Mouse (Mus musculus) thymus, adult 2 months (tissue): Measurements from ENCODE around the gene Tnfrsf13b. TPM values are rescaled to one million over a fixed set of nuclear protein-coding genes. Genes with fewer than 3 reads are reported as not detected.
"Not testable (repeated sequence)": the region's sequence is repeated elsewhere in the genome, so short reads cannot be mapped to it uniquely, and the experiment has no call there.

ENCODE experiments used
- DNase-seq: peaks from one replicate; pipeline ENCODE4 v3.0.0; 2021
- H3K27ac ChIP-seq: fragments of 200-500 bp; 2 replicates; pipeline ENCODE4 v1.5.1; 2012; ENCODE audit warnings: low read length, control low read depth; ENCODE audit not compliant: control insufficient read depth, insufficient read depth
- H3K27me3 ChIP-seq: fragments of 200-500 bp; 2 replicates; pipeline ENCODE4 v1.6.1; 2012; ENCODE audit warnings: mild to moderate bottlenecking, low read length, moderate library complexity, mixed read lengths; ENCODE audit not compliant: control insufficient read depth, insufficient read depth
- H3K36me3 ChIP-seq: fragments of 200-500 bp; 2 replicates; pipeline ENCODE4 v1.6.1; 2012; ENCODE audit warnings: mild to moderate bottlenecking, low read length, moderate library complexity; ENCODE audit not compliant: control insufficient read depth, insufficient read depth
- H3K4me1 ChIP-seq: fragments of 200-500 bp; replicated peaks from 2 replicates; pipeline ENCODE4 v1.6.1; 2012; ENCODE audit warnings: low read length; ENCODE audit not compliant: control insufficient read depth, insufficient read depth
- H3K4me3 ChIP-seq: fragments of 200-500 bp; 2 replicates; pipeline ENCODE4 v1.5.1; 2012; ENCODE audit warnings: mild to moderate bottlenecking, low read length, control low read depth, moderate library complexity; ENCODE audit not compliant: control insufficient read depth, insufficient read depth
- CTCF ChIP-seq: fragments of 200-500 bp; IDR thresholded peaks from 2 replicates; pipeline ENCODE4 v1.5.1; 2012; ENCODE audit warnings: mild to moderate bottlenecking, control low read depth, low read length, moderate library complexity, borderline replicate concordance; ENCODE audit not compliant: control insufficient read depth, poor library complexity, insufficient read depth; ENCODE audit errors: extremely low read depth
- POLR2A ChIP-seq: fragments of 200-500 bp; IDR thresholded peaks from 2 replicates; pipeline ENCODE4 v1.6.1; 2012; ENCODE audit warnings: mild to moderate bottlenecking, low read length, control low read depth, moderate library complexity; ENCODE audit not compliant: control insufficient read depth, poor library complexity, insufficient read depth; ENCODE audit errors: extremely low read depth
- WGBS: fragments of 180-500 bp; shearing (Covaris S2); methylation state at CpG from one replicate; pipeline ENCODE4 v1.1.7; 2018; 5-methylcytosine and 5-hydroxymethylcytosine counted together
- polyA plus RNA-seq: library from polyadenylated mRNA; depleted of rRNA; stranded (reverse); fragments of >200 nt; gene quantifications from 2 replicates; pipeline ENCODE4 v1.2.3, GENCODE M21; 2012

Gene Tnfrsf13b
- polyA plus RNA-seq, 1 experiment, result 134 TPM

- DNase-seq, result no peak
- no peak overlapping the region for H3K4me3 ChIP-seq
- TF ChIP-seq POLR2A (no peak), CTCF (no peak)
- no peaks in the 10 kb centered on the region for H3K27me3 ChIP-seq
- 93% methylated on average over 5 of the region's 5 CpGs for WGBS
- no peak overlapping the region for H3K27ac ChIP-seq
- no peaks in the 10 kb centered on the region for H3K4me1 ChIP-seq
- H3K36me3 ChIP-seq, result no peaks in the 10 kb centered on the region
These were observed 585 bp upstream of the Tnfrsf13b start for GRCm38 (mm10) chr11:61125970-61126369.

GRCm38 (mm10) chr11:61127421-61128055 lies 983 bp downstream of the Tnfrsf13b start:
- 92% methylated on average over 8 of the region's 8 CpGs for WGBS
- Histone ChIP-seq H3K36me3 (no peaks in the 10 kb centered on the region), H3K4me3 (no peak overlapping the region), H3K27ac (no peak overlapping the region), H3K4me1 (no peaks in the 10 kb centered on the region), H3K27me3 (no peaks in the 10 kb centered on the region)
- no peak for TF ChIP-seq CTCF
- TF ChIP-seq POLR2A, result no peak
- no peak for DNase-seq

GRCm38 (mm10) chr11:61129305-61129704 lies 2.8 kb downstream of the Tnfrsf13b start:
- Histone ChIP-seq H3K4me3 (no peak overlapping the region), H3K27me3 (no peaks in the 10 kb centered on the region), H3K4me1 (no peaks in the 10 kb centered on the region), H3K27ac (no peak overlapping the region), H3K36me3 (no peaks in the 10 kb centered on the region)
- 68% methylated on average over 10 of the region's 10 CpGs for WGBS
- no peak for DNase-seq
- no peak for TF ChIP-seq POLR2A

GRCm38 (mm10) chr11:61130646-61131045 lies 4.1 kb downstream of the Tnfrsf13b start:
- WGBS, result 95% methylated on average over 4 of the region's 4 CpGs
- H3K36me3 ChIP-seq, DNase-seq, H3K4me1 ChIP-seq, H3K4me3 ChIP-seq, H3K27ac ChIP-seq, H3K27me3 ChIP-seq: not testable (repeated sequence)

- Histone ChIP-seq H3K4me3 (no peak overlapping the region), H3K27me3 (no peaks in the 10 kb centered on the region), H3K27ac (no peak overlapping the region), H3K36me3 (no peaks in the 10 kb centered on the region), H3K4me1 (no peaks in the 10 kb centered on the region)
- no peak for TF ChIP-seq POLR2A
- no peak for TF ChIP-seq CTCF
- DNase-seq, result no peak
- 78% methylated on average over 2 of the region's 2 CpGs for WGBS
These were observed 6.4 kb downstream of the Tnfrsf13b start for GRCm38 (mm10) chr11:61132943-61133342.

GRCm38 (mm10) chr11:61141693-61142092 lies 15.1 kb downstream of the Tnfrsf13b start:
- WGBS, result 80% methylated on average over 2 of the region's 2 CpGs
- Histone ChIP-seq H3K36me3 (no peaks in the 10 kb centered on the region), H3K4me1 (peaks cover 14% of the 10 kb centered on the region), H3K27ac (peak overlapping the region; percentile 47; the same call in 1 of the 2 replicates), H3K4me3 (no peak overlapping the region), H3K27me3 (no peaks in the 10 kb centered on the region)
- TF ChIP-seq CTCF, result no peak
- no peak for TF ChIP-seq POLR2A
- no peak for DNase-seq

- Histone ChIP-seq H3K36me3 (no peaks in the 10 kb centered on the region), H3K27me3 (no peaks in the 10 kb centered on the region), H3K4me1 (peaks cover 14% of the 10 kb centered on the region), H3K27ac (peak overlapping the region; percentile 32; the same call in 1 of the 2 replicates), H3K4me3 (peak overlapping the region; percentile 39)
- DNase-seq, result peak; percentile 54
- no peak for TF ChIP-seq CTCF
- no peak for TF ChIP-seq POLR2A
- WGBS, result 1% methylated on average over 3 of the region's 3 CpGs
These were observed 15.7 kb downstream of the Tnfrsf13b start for GRCm38 (mm10) chr11:61142262-61142661.
